Mouse (Mus musculus): ENCODE results near the gene Hmgcs2. TPM values are rescaled to one million over a fixed set of nuclear protein-coding genes. Genes with fewer than 3 reads are reported as not detected.
"Not testable (repeated sequence)": the region's sequence is repeated elsewhere in the genome, so short reads cannot be mapped to it uniquely, and the experiment has no call there.

The Hmgcs2 gene
- polyA plus RNA-seq, 1 experiment from 2014 or later = 26.8 TPM

- Histone ChIP-seq H3K27me3 (ENCODE audit: control insufficient read depth, insufficient read depth, low read length) (no peaks in the 10 kb centered on the region), H3K4me2 (replicated peaks) (no peak overlapping the region), H3K4me1 (replicated peaks; ENCODE audit: control insufficient read depth, insufficient read depth, low read length) (peaks cover 6% of the 10 kb centered on the region; the same call in 1 of the 2 replicates), H3K36me3 (replicated peaks; ENCODE audit: control insufficient read depth, insufficient read depth) (peaks cover 3% of the 10 kb centered on the region; the same call in 1 of the 2 replicates), H3K9me3 (ENCODE audit: control insufficient read depth, low read length) (no peaks in the 10 kb centered on the region), H3K9ac (no peak overlapping the region), H3K4me3 (replicated peaks; ENCODE audit: low read length) (no peak overlapping the region), H3K27ac (no peak overlapping the region)
- ATAC-seq (ENCODE audit: low FRiP score) (no peak), DNase-seq (ENCODE audit: low spot score) (no peak)
- WGBS = 92% methylated on average over 5 of the region's 5 CpGs
Measured at GRCm38 (mm10) chr3:98322209-98322608, 42.0 kb downstream of the Hmgcs2 start.

DNA sequence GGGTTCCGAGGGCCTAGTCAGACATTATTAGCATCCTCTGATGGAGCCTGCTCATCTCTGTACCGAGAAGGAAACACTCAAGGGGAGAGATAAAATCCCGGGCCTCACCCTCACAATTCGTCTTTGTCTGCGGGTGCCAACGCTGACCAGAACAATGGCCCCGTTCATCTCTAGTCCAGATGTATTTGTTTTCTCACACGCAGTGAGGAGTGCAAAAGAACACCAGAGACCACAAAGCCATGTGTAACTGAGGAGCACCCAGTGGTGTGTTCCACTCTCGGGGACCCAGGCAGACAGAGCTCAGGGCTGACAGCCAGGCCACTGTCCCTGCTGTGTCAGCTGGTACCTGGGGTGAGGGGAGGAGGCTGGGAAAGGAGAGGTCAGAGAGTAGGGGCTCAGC, 44.0 kb downstream of the Hmgcs2 start:
- no peaks in the 10 kb centered on the region for H3K27me3 ChIP-seq (ENCODE audit: control insufficient read depth, insufficient read depth, low read length)
- H3K27ac ChIP-seq = no peak overlapping the region
- no peaks in the 10 kb centered on the region for H3K9me3 ChIP-seq (ENCODE audit: control insufficient read depth, low read length)
- DNase-seq (ENCODE audit: low spot score) (no peak), ATAC-seq (ENCODE audit: low FRiP score) (no peak)
- no peak overlapping the region for H3K4me3 ChIP-seq (replicated peaks; ENCODE audit: low read length)
- H3K9ac ChIP-seq = 0 out of 2 replicates have a peak overlapping the region, but pooled peaks have one; percentile 8
- WGBS = 41% methylated on average over 9 of the region's 9 CpGs
- H3K4me1 ChIP-seq (replicated peaks; ENCODE audit: control insufficient read depth, insufficient read depth, low read length) = peaks cover 6% of the 10 kb centered on the region; the same call in 1 of the 2 replicates
- no peak overlapping the region for H3K4me2 ChIP-seq (replicated peaks)
- H3K36me3 ChIP-seq (replicated peaks; ENCODE audit: control insufficient read depth, insufficient read depth) = peaks cover 7% of the 10 kb centered on the region; the same call in 1 of the 2 replicates

DNA sequence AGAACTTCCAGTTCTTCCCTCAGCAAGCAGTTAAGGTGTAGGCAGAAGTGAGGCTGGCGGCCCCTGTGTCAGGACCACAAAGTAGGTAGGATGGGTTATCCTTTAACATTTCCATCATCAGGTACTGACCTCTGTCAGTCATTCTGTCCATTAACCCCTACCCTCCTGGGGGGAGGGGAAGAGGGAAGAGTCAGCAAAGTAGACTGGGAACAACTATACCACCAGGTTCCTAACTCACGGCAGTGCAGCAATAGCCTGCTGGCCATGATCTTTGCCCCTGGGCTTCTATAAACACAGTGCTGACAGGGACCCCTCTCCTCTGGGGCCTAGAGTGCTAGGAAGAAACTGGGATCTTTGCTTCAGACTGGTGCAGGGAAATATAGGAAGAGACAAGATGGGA, 53.8 kb downstream of the Hmgcs2 start:
- 87% methylated on average over 2 of the region's 2 CpGs for WGBS
- Histone ChIP-seq H3K27ac (no peak overlapping the region), H3K4me3 (replicated peaks; ENCODE audit: low read length) (no peak overlapping the region), H3K9ac (no peak overlapping the region), H3K27me3 (ENCODE audit: control insufficient read depth, insufficient read depth, low read length) (no peaks in the 10 kb centered on the region), H3K36me3 (replicated peaks; ENCODE audit: control insufficient read depth, insufficient read depth) (no peaks in the 10 kb centered on the region), H3K4me2 (replicated peaks) (no peak overlapping the region), H3K4me1 (replicated peaks; ENCODE audit: control insufficient read depth, insufficient read depth, low read length) (peaks cover 34% of the 10 kb centered on the region), H3K9me3 (ENCODE audit: control insufficient read depth, low read length) (no peaks in the 10 kb centered on the region)
- DNase-seq (ENCODE audit: low spot score) (no peak), ATAC-seq (ENCODE audit: low FRiP score) (no peak)

- Histone ChIP-seq H3K27ac (no peak overlapping the region), H3K4me2 (replicated peaks) (0 out of 2 replicates have a peak overlapping the region, but pooled peaks have one; percentile 100), H3K4me1 (replicated peaks; ENCODE audit: control insufficient read depth, insufficient read depth, low read length) (peaks cover 39% of the 10 kb centered on the region), H3K9ac (no peak overlapping the region), H3K36me3 (replicated peaks; ENCODE audit: control insufficient read depth, insufficient read depth) (no peaks in the 10 kb centered on the region), H3K4me3 (replicated peaks; ENCODE audit: low read length) (no peak overlapping the region), H3K27me3 (ENCODE audit: control insufficient read depth, insufficient read depth, low read length) (no peaks in the 10 kb centered on the region), H3K9me3 (ENCODE audit: control insufficient read depth, low read length) (no peaks in the 10 kb centered on the region)
- ATAC-seq (ENCODE audit: low FRiP score) = no peak
- no peak for DNase-seq (ENCODE audit: low spot score)
Measured at GRCm38 (mm10) chr3:98335331-98335730, 55.1 kb downstream of the Hmgcs2 start.

DNA sequence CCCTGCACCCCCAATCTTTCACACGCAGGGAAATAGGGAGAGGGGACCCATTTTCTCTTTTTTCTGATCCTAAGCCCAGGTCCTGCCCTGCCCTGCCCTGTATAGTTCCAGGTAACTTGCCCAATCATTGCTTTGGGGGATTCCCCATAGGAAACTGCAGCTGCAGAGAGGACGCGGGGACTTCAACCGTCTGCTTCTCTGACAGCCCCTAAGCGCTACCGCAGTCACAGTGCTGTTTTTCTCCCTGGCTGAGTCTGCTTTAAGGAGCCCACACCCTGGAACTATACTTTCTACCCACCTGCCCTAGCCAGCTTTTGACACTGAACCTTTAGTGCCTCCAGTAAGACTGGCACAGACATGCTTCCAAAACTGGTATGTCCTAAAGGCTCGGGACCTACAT, 55.7 kb downstream of the Hmgcs2 start:
- H3K9ac ChIP-seq = no peak overlapping the region
- no peaks in the 10 kb centered on the region for H3K36me3 ChIP-seq (replicated peaks; ENCODE audit: control insufficient read depth, insufficient read depth)
- no peak overlapping the region for H3K4me3 ChIP-seq (replicated peaks; ENCODE audit: low read length)
- H3K4me2 ChIP-seq (replicated peaks) = peak overlapping the region; percentile 100; the same call in 1 of the 2 replicates
- ATAC-seq (ENCODE audit: low FRiP score) = no peak
- no peak for DNase-seq (ENCODE audit: low spot score)
- WGBS = 70% methylated on average over 7 of the region's 7 CpGs
- H3K27me3 ChIP-seq (ENCODE audit: control insufficient read depth, insufficient read depth, low read length) = no peaks in the 10 kb centered on the region
- peaks cover 39% of the 10 kb centered on the region for H3K4me1 ChIP-seq (replicated peaks; ENCODE audit: control insufficient read depth, insufficient read depth, low read length)
- H3K27ac ChIP-seq = no peak overlapping the region
- H3K9me3 ChIP-seq (ENCODE audit: control insufficient read depth, low read length) = no peaks in the 10 kb centered on the region

DNA sequence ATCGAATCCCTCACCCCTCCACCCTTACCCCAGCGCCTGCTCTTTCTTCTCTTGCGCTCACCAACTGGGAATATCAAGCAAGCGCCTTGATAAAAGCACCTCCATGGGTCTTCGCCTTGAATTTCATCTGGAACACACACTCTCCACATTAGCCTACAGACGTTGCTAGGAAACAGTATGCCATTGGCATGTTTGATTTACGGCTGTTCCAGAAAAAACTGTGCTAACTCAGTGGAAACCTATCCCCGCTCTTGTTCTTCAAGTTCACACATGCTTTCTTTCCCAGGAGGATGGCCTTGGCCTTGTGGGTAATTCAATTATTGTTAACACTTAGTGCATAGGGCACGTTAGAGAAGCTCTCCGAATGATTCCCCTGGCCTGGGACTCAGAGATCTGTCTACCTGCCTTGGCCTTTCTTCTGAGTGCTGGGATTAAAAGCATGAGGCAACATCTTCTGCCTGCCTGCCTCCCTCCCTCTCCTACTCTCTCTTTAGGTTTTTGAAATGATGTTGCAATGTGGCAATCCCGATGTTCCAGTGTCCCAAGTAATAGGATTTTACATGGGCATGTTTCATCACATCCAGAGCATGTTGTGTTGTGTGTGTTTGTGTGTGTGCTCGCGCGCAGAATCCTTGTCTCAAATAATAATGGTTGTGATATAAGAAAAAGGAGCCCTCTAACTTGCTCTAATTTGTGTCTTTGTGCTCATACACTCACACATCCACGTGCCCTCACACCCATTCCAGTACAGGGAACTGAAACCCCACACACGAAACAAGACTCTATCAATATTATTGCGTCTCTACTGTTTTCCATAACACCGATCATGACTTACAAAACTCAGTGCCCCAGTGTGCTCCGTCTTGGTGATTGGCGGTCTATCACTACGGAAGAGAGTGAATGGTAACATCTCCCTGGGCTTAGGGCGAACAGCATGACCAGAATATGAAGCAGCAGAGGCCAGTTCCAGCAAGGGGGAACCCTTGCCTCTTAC, 56.7 kb downstream of the Hmgcs2 start:
- Histone ChIP-seq H3K4me2 (replicated peaks) (peak overlapping the region; percentile 100), H3K9me3 (ENCODE audit: control insufficient read depth, low read length) (no peaks in the 10 kb centered on the region), H3K36me3 (replicated peaks; ENCODE audit: control insufficient read depth, insufficient read depth) (no peaks in the 10 kb centered on the region), H3K4me3 (replicated peaks; ENCODE audit: low read length) (peak overlapping the region; percentile 63; the same call in 1 of the 2 replicates), H3K27ac (peak overlapping the region; percentile 34; the same call in 1 of the 2 replicates), H3K9ac (peak overlapping the region; percentile 13; the same call in 1 of the 2 replicates), H3K27me3 (ENCODE audit: control insufficient read depth, insufficient read depth, low read length) (no peaks in the 10 kb centered on the region), H3K4me1 (replicated peaks; ENCODE audit: control insufficient read depth, insufficient read depth, low read length) (peaks cover 39% of the 10 kb centered on the region)
- ATAC-seq (ENCODE audit: low FRiP score) (peak; percentile 32), DNase-seq (ENCODE audit: low spot score) (peak; percentile 69)
- 53% methylated on average over 22 of the region's 22 CpGs for WGBS

- H3K4me2 ChIP-seq (replicated peaks) = peak overlapping the region; percentile 100
- peak overlapping the region; percentile 63 for H3K4me3 ChIP-seq (replicated peaks; ENCODE audit: low read length)
- H3K4me1 ChIP-seq (replicated peaks; ENCODE audit: control insufficient read depth, insufficient read depth, low read length) = peaks cover 39% of the 10 kb centered on the region
- no peaks in the 10 kb centered on the region for H3K36me3 ChIP-seq (replicated peaks; ENCODE audit: control insufficient read depth, insufficient read depth)
- 3% methylated on average over 15 of the region's 15 CpGs for WGBS
- peak overlapping the region; percentile 67 for H3K9ac ChIP-seq
- DNase-seq (ENCODE audit: low spot score) = peak; percentile 35
- H3K27ac ChIP-seq = peak overlapping the region; percentile 38; the same call in 1 of the 2 replicates
- H3K27me3 ChIP-seq (ENCODE audit: control insufficient read depth, insufficient read depth, low read length) = no peaks in the 10 kb centered on the region
- ATAC-seq (ENCODE audit: low FRiP score) = peak; percentile 56; the same call in 1 of the 2 replicates
- no peaks in the 10 kb centered on the region for H3K9me3 ChIP-seq (ENCODE audit: control insufficient read depth, low read length)
Measured at GRCm38 (mm10) chr3:98338584-98339041, 58.4 kb downstream of the Hmgcs2 start.

- Histone ChIP-seq H3K4me2 (replicated peaks) (peak overlapping the region; percentile 100), H3K9ac (peak overlapping the region; percentile 67), H3K27me3 (ENCODE audit: control insufficient read depth, insufficient read depth, low read length) (no peaks in the 10 kb centered on the region), H3K9me3 (ENCODE audit: control insufficient read depth, low read length) (no peaks in the 10 kb centered on the region), H3K27ac (peak overlapping the region; percentile 38; the same call in 1 of the 2 replicates), H3K4me1 (replicated peaks; ENCODE audit: control insufficient read depth, insufficient read depth, low read length) (peaks cover 39% of the 10 kb centered on the region), H3K36me3 (replicated peaks; ENCODE audit: control insufficient read depth, insufficient read depth) (no peaks in the 10 kb centered on the region), H3K4me3 (replicated peaks; ENCODE audit: low read length) (peak overlapping the region; percentile 63)
- WGBS = 1% methylated on average over 46 of the region's 46 CpGs
- ATAC-seq (ENCODE audit: low FRiP score) (peak; percentile 44), DNase-seq (ENCODE audit: low spot score) (peak; percentile 35)
Measured at GRCm38 (mm10) chr3:98339097-98339705, 59.0 kb downstream of the Hmgcs2 start.

GRCm38 (mm10) chr3:98339706-98340109, 59.5 kb downstream of the Hmgcs2 start, which contains the start of gene Phgdh:
Gene Phgdh (minus strand): TSS chr3:98339990.
- H3K36me3 ChIP-seq (replicated peaks; ENCODE audit: control insufficient read depth, insufficient read depth); H3K27me3 ChIP-seq (ENCODE audit: control insufficient read depth, insufficient read depth, low read length); H3K9me3 ChIP-seq (ENCODE audit: control insufficient read depth, low read length): not testable (repeated sequence)
- peak within 1 kb of the TSS; percentile 38; the same call in 1 of the 2 replicates for H3K27ac ChIP-seq
- WGBS = under 1% methylated on average over 10 of the region's 10 CpGs
- DNase-seq (ENCODE audit: low spot score) = peak; percentile 67
- peak within 1 kb of the TSS; percentile 63 for H3K4me3 ChIP-seq (replicated peaks; ENCODE audit: low read length)
- peak within 1 kb of the TSS; percentile 100 for H3K4me2 ChIP-seq (replicated peaks)
- ATAC-seq (ENCODE audit: low FRiP score) = peak; percentile 72
- peak within 1 kb of the TSS; percentile 67 for H3K9ac ChIP-seq
- peaks cover 39% of the 10 kb centered on the region for H3K4me1 ChIP-seq (replicated peaks; ENCODE audit: control insufficient read depth, insufficient read depth, low read length)

All from hindbrain, embryonic 14.5 days (tissue).